In the genomic region with DNA sequence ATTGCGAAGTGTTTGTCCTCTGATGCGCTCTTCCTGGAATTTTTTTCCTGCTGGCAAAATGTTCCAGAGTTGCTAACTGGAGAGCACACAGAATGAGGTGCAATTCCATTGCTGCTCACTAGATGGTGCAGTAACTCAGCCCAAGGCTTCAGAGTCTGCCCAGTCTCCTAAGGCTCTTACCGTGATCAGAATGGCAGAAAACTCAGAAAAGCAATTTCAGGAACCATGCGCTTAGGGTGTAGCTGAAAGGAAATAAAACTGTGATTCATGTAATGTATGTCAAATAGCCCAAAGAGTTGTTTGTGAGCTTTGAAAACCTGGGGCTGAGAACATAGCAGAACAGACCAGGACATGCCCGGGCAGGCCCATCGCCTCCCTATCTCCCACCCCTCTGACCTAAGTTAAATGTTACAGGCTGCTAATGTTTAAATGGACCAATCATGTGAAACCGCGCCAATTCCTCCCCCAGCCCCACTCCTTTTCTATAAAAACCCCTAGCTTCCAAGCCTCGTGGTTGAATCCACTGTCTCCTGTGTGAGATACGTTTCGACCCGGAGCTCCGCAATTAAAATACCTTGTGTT, we compare ENCODE assay signal across 7 mouse cellular contexts. TPM values are rescaled to one million over a fixed set of nuclear protein-coding genes. Genes with fewer than 3 reads are reported as not detected.
A peak's percentile ranks its signal among the peaks of the same experiment; 100 is the strongest.
DNase-seq lines count a peak whose midpoint lies in the region; TF ChIP-seq lines count a peak whose summit lies in the region.
"Not testable (repeated sequence)": the region's sequence is repeated elsewhere in the genome, so short reads cannot be mapped to it uniquely, and the experiment has no call there.

No protein-coding gene starts in this region.

- H3K36me3 ChIP-seq in embryonic facial prominence, embryonic 10.5 days (replicated peaks); heart, adult 2 months (ENCODE audit: control insufficient read depth, insufficient read depth, low read length); kidney, adult 2 months (ENCODE audit: control insufficient read depth, insufficient read depth, low read length): not testable (repeated sequence)

- peak; percentile 64; the same call in 1 of the 2 replicates for TF ChIP-seq EP300 in heart, adult 2 months (IDR thresholded peaks at IDR 0.05; ENCODE audit: insufficient read depth, low read depth, low read length)

- 51% methylated on average over 11 of the region's 13 CpGs for WGBS in embryonic facial prominence, embryonic 10.5 days
- 53% methylated on average over 11 of the region's 13 CpGs for WGBS in heart, adult 2 months
- 50% methylated on average over 11 of the region's 13 CpGs for WGBS in kidney, adult 2 months

- H3K27me3 ChIP-seq in embryonic facial prominence, embryonic 10.5 days (replicated peaks; ENCODE audit: low read depth, poor library complexity, severe bottlenecking): peaks cover 34% of the 10 kb centered on the region
- not testable (repeated sequence) for H3K27me3 ChIP-seq in heart, adult 2 months (ENCODE audit: control insufficient read depth, insufficient read depth, low read length); kidney, adult 2 months (replicated peaks; ENCODE audit: control insufficient read depth, insufficient read depth, low read length)

- H3K9me3 ChIP-seq in embryonic facial prominence, embryonic 10.5 days: not testable (repeated sequence)

- H3K4me3 ChIP-seq in embryonic facial prominence, embryonic 10.5 days; heart, adult 2 months; kidney, adult 2 months (ENCODE audit: insufficient read depth, low read depth, low read length): not testable (repeated sequence)

- not testable (repeated sequence) for TF ChIP-seq POLR2A in heart, adult 2 months (IDR thresholded peaks at IDR 0.05; ENCODE audit: insufficient read depth, low read depth, low read length); kidney, adult 2 months (IDR thresholded peaks at IDR 0.05; ENCODE audit: low read depth, low read length)

- not testable (repeated sequence) for H3K79me2 ChIP-seq in heart, adult 2 months (replicated peaks; ENCODE audit: control insufficient read depth, insufficient read depth, low read length)

- H3K27ac ChIP-seq in embryonic facial prominence, embryonic 10.5 days (replicated peaks); heart, adult 2 months; kidney, adult 2 months (ENCODE audit: insufficient read depth, low read depth, low read length): not testable (repeated sequence)

- peak; percentile 97 for TF ChIP-seq CTCF in heart, adult 2 months (IDR thresholded peaks at IDR 0.05)
- TF ChIP-seq CTCF in kidney, adult 2 months (conservative IDR thresholded peaks at IDR 0.05; ENCODE audit: insufficient read depth, insufficient read length, low read depth, low read length): peak; percentile 93

- not testable (repeated sequence) for H3K4me1 ChIP-seq in embryonic facial prominence, embryonic 10.5 days; heart, adult 2 months (ENCODE audit: control insufficient read depth, insufficient read depth, low read length); kidney, adult 2 months (ENCODE audit: control insufficient read depth, insufficient read depth, low read length)

- not testable (repeated sequence) for H3K9ac ChIP-seq in heart, adult 2 months (ENCODE audit: low read depth, low read length)

- peak; percentile 23 for DNase-seq in adrenal gland, adult 8-10 months
- DNase-seq in embryonic facial prominence, embryonic 10.5 days (ENCODE audit: low spot score): peak; percentile 66
- DNase-seq in heart, adult 2 months: peak; percentile 39 to 47
- peak; percentile 73 for DNase-seq in kidney, adult 2 months
- peak; percentile 44 to 66 for DNase-seq in left cerebral cortex, postnatal 10 days (ENCODE audit: extremely low spot score in 1 of 2, low spot score in 2 of 2)
- peak; percentile 63 for DNase-seq in mesoderm, embryonic 11.5 days (ENCODE audit: low read depth, low spot score)
- peak; percentile 44 for DNase-seq in right cerebral cortex, postnatal 25 days

- intact Hi-C loops in heart, adult 2 months (cut with DNase I): loop anchor here (1.0 to 2.0 kb wide), 2 partner anchors 31 to 123 kb away; no protein-coding TSS in a partner anchor
- intact Hi-C loops in left cerebral cortex, postnatal 10 days (cut with DNase I): loop anchor here (2.0 kb wide), 1 partner anchor 127 kb away; no protein-coding TSS in a partner anchor

RNA-seq across cellular contexts. Expression of a gene that starts 32.1 kb away (rescaled TPM):
- not detected for total RNA-seq in adrenal gland, adult 8-10 months (2022)
- not detected in 2 replicates for polyA plus RNA-seq in embryonic facial prominence, embryonic 10.5 days (2016; fragmentation: Nextera tagmentation; extraction: Ambion mirVana)
- not detected for total RNA-seq in heart, adult 2 months (2021)
- not detected in 2 replicates for polyA plus RNA-seq in heart, adult 2 months (2012; rRNA removed)
- 0.19 TPM in 1 of 2 replicates, not detected in the other for polyA plus RNA-seq in kidney, adult 2 months (2012; rRNA removed)
- total RNA-seq in left cerebral cortex, postnatal 10 days (2021): not detected

RNA-seq across cellular contexts. Expression of a gene that starts 48.3 kb away (rescaled TPM):
- not detected for total RNA-seq in adrenal gland, adult 8-10 months (2022)
- polyA plus RNA-seq in embryonic facial prominence, embryonic 10.5 days (2016; fragmentation: Nextera tagmentation; extraction: Ambion mirVana): not detected in 2 replicates
- not detected for total RNA-seq in heart, adult 2 months (2021)
- not detected in 2 replicates for polyA plus RNA-seq in heart, adult 2 months (2012; rRNA removed)
- polyA plus RNA-seq in kidney, adult 2 months (2012; rRNA removed): not detected in 2 replicates
- not detected for total RNA-seq in left cerebral cortex, postnatal 10 days (2021)

Comparison
In these comparisons a context has a peak if more than half of its experiments do, and no peak if none do; other contexts are left out.
1. DNase-seq: peak in every context shown above with its lines; median percentile 73 in kidney, adult 2 months; 66 in embryonic facial prominence, embryonic 10.5 days; 63 in mesoderm, embryonic 11.5 days; 55 in left cerebral cortex, postnatal 10 days; 44 in right cerebral cortex, postnatal 25 days; 43 in heart, adult 2 months; 23 in adrenal gland, adult 8-10 months.